Mouse (Mus musculus) naive thymus-derived CD4-positive, alpha-beta T cell, adult 5 months (primary cell): ENCODE data around the gene Gm21679. TPM values are rescaled to one million over a fixed set of nuclear protein-coding genes. Genes with fewer than 3 reads are reported as not detected.

Experiments
- polyA plus RNA-seq: library from polyadenylated mRNA; unstranded; fragments of 100-300 nt; shearing (Covaris generic); gene quantifications from one replicate; pipeline ENCODE4 v1.2.1, GENCODE M21; 2017

Gm21679 gene
- polyA plus RNA-seq: not detected

DNA sequence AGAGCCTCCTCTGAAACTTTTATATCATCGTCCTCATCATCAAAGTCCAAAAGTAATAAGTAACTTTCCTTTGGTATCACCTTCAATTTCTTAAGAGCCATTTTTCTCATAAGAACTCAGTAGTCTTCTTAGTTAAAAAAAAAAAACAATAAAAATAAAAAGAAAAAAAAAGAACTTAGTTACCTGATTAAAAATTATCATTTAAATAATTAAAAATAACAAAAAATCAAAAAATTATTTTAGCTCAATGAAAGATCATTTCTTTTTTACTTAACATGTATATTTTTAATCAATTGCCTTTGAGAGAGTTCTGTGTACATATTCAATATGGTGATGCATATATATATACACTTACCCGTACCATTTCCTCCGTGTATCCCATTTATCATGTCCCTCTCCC is at the start of gene Gm21679:
Gene Gm21679 (minus strand): TSS at position 101 of the 400 bp plus-strand sequence.

